Mouse (Mus musculus): ENCODE results near the gene Tsku.

Tsku gene

GRCm38 (mm10) chr7:98324228-98324627 is 36.9 kb downstream of the Tsku start:
- DNase-seq, result no peak

GRCm38 (mm10) chr7:98323288-98324019 is 37.7 kb downstream of the Tsku start:
- no peak for DNase-seq

GRCm38 (mm10) chr7:98322415-98322814 is 38.7 kb downstream of the Tsku start:
- DNase-seq, result no peak

GRCm38 (mm10) chr7:98321083-98321482 is 40.0 kb downstream of the Tsku start, which contains the start of gene Acer3:
Acer3 (minus strand) TSS chr7:98321208.
- no peak for DNase-seq

GRCm38 (mm10) chr7:98320006-98320556 is 41.0 kb downstream of the Tsku start:
- DNase-seq, result no peak

- DNase-seq, result no peak
Observed at GRCm38 (mm10) chr7:98316568-98316967, 44.6 kb downstream of the Tsku start.

GRCm38 (mm10) chr7:98315087-98315486 is 46.0 kb downstream of the Tsku start:
- DNase-seq, result no peak

- no peak for DNase-seq
Observed at GRCm38 (mm10) chr7:98312185-98312920, 48.8 kb downstream of the Tsku start.

- DNase-seq, result no peak
Observed at GRCm38 (mm10) chr7:98310266-98310665, 50.9 kb downstream of the Tsku start.

GRCm38 (mm10) chr7:98309219-98310030 is 51.7 kb downstream of the Tsku start:
- DNase-seq, result peak; percentile 93

- peak; percentile 27 for DNase-seq
Observed at GRCm38 (mm10) chr7:98308607-98309218, 52.4 kb downstream of the Tsku start.

- peak; percentile 26 for DNase-seq
Observed at GRCm38 (mm10) chr7:98307921-98308606, 53.1 kb downstream of the Tsku start.

GRCm38 (mm10) chr7:98307411-98307810 is 53.7 kb downstream of the Tsku start:
- DNase-seq, result no peak
